Mouse (Mus musculus) erythroid progenitor cell, adult 5-6 weeks (primary cell): ENCODE measurements around the gene Mob3b. TPM values are rescaled to one million over a fixed set of nuclear protein-coding genes. Genes with fewer than 3 reads are reported as not detected.

Experiments used
- ATAC-seq: replicated peaks from 2 replicates; pipeline ENCODE4 v1.8.0; 2016; ENCODE audit warnings: moderate number of reproducible peaks, mild to moderate bottlenecking, moderate TSS enrichment, inconsistent platforms; ENCODE audit not compliant: poor library complexity, low FRiP score, severe bottlenecking
- total RNA-seq, 2 experiments: library from RNA; stranded (forward) in 1 of 2; stranded (reverse) in 1 of 2; fragments of 150-400 nt in 1 of 2; fragments of 186-747, 209-891 nt in 1 of 2; gene quantifications; 2 replicates each; pipeline versions ENCODE4 v1.2.3 to v1.2.4; 2015 to 2017; ENCODE audit warnings: low replicate concordance in 2 of 2

Mob3b gene
- under 0.01 and 4.3 TPM in 2 replicates for total RNA-seq (2015; ENCODE audit: low replicate concordance)
- 1.2 and 1.4 TPM in 2 replicates for total RNA-seq (2017; ENCODE audit: low replicate concordance)

- ATAC-seq, result peak; percentile 89
Measured at GRCm38 (mm10) chr4:35156751-35157611, at the start of gene Mob3b. Mob3b (minus strand) TSS chr4:35157484.

GRCm38 (mm10) chr4:35204659-35205058 lies 47.4 kb upstream of the Mob3b start:
- no peak for ATAC-seq

GRCm38 (mm10) chr4:35203724-35204123 lies 46.4 kb upstream of the Mob3b start:
- no peak for ATAC-seq

- ATAC-seq, result no peak
Measured at GRCm38 (mm10) chr4:35201700-35202099, 44.4 kb upstream of the Mob3b start.

GRCm38 (mm10) chr4:35192725-35193124 lies 35.4 kb upstream of the Mob3b start:
- no peak for ATAC-seq

GRCm38 (mm10) chr4:35189794-35190193 lies 32.5 kb upstream of the Mob3b start:
- ATAC-seq, result no peak

- ATAC-seq, result no peak
Measured at GRCm38 (mm10) chr4:35187617-35188326, 30.5 kb upstream of the Mob3b start.

GRCm38 (mm10) chr4:35177926-35178645 lies 20.8 kb upstream of the Mob3b start:
- ATAC-seq, result no peak

- no peak for ATAC-seq
Measured at GRCm38 (mm10) chr4:35175566-35175965, 18.3 kb upstream of the Mob3b start.

GRCm38 (mm10) chr4:35173551-35173950 lies 16.3 kb upstream of the Mob3b start:
- no peak for ATAC-seq

GRCm38 (mm10) chr4:35172471-35172870 lies 15.2 kb upstream of the Mob3b start:
- ATAC-seq, result no peak

- no peak for ATAC-seq
Measured at GRCm38 (mm10) chr4:35169571-35170125, 12.4 kb upstream of the Mob3b start.

- no peak for ATAC-seq
Measured at GRCm38 (mm10) chr4:35167855-35168254, 10.6 kb upstream of the Mob3b start.

- ATAC-seq, result peak; percentile 42; the same call in 1 of the 2 replicates
Measured at GRCm38 (mm10) chr4:35165947-35166346, 8.7 kb upstream of the Mob3b start.

GRCm38 (mm10) chr4:35165275-35165674 lies 8.0 kb upstream of the Mob3b start:
- no peak for ATAC-seq

- ATAC-seq, result no peak
Measured at GRCm38 (mm10) chr4:35157815-35158214, 531 bp upstream of the Mob3b start.

- 0 out of 2 replicates have a peak, but pooled peaks have one; percentile 25 for ATAC-seq
Measured at GRCm38 (mm10) chr4:35156149-35156611, 1.1 kb downstream of the Mob3b start.

- no peak for ATAC-seq
Measured at GRCm38 (mm10) chr4:35155132-35155922, 2.0 kb downstream of the Mob3b start.

- no peak for ATAC-seq
Measured at GRCm38 (mm10) chr4:35154051-35154450, 3.2 kb downstream of the Mob3b start.
